Mouse (Mus musculus) heart, postnatal 36 days (tissue): Measurements from ENCODE around the gene Ckm. TPM values are rescaled to one million over a fixed set of nuclear protein-coding genes. Genes with fewer than 3 reads are reported as not detected.
A peak's percentile ranks its signal among the peaks of the same experiment; 100 is the strongest.

Experiments
- DNase-seq, 2 experiments: peaks; one replicate each; pipeline ENCODE4 v3.0.0; 2021 to 2022
- intact Hi-C: fragments of 180-260 bp; cut with DNase I; formaldehyde crosslinking; loops from one replicate; pipeline ENCODE4 v1.15.1; 2025
- total RNA-seq, 2 experiments: library from RNA; stranded (reverse); gene quantifications; 2 replicates each; pipeline ENCODE4 v1.2.3; 2021

The Ckm gene
- total RNA-seq, 2 experiments from 2014 or later = 3,967 to 4,539 TPM

DNA sequence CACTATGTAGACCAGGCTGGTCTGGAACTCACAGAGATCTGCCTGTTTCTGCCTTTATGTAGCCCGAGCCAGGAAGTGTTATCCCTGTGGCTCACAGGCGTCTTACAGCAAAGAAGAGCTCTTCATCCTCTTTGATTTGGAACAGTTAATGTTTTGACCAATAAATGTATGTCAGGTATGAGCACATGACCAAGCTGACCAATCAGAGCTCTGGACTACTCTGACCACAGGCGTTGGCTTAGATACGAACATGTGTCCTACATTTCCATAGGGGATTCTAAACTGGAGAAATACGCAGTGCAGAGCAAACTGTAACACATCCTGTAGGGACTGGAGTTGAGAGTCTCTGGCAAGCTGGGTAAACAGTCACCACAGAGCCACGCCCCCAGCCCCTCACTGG is 22.3 kb downstream of the Ckm start:
- intact Hi-C loops = no loop called here
- DNase-seq = no peak

DNA sequence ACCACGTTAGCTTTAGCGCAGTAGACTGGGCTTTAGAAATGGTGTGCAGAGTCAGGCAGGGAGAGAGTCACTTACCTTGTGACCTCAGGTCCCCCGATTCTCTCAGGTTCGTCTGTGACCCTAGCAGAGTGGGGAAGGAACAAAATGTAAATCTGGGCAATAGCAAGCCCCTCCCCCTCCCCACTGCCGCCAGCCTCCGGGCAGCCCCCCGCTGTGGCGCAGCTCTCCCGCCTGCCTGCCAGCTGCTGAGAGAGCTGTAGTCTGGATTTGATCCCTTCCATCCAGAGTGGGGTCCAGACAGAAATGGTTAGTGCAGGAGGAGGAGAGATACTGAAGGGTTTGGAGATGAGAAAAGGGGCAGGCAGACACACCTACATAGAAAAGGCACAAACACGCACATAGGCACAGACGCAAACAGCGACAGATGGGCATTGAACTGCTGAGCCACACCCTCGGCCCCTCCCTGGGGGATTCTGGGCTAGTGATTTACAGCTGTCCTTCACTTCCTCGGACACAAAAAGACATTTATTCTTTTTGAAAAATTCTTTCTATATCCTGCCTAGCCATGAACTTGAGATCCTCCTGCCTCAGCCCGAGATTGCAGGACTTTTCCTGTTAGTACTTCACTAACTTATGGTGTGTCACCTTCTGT is 23.5 kb downstream of the Ckm start:
- no peak for DNase-seq
- intact Hi-C loops = no loop called here

DNA sequence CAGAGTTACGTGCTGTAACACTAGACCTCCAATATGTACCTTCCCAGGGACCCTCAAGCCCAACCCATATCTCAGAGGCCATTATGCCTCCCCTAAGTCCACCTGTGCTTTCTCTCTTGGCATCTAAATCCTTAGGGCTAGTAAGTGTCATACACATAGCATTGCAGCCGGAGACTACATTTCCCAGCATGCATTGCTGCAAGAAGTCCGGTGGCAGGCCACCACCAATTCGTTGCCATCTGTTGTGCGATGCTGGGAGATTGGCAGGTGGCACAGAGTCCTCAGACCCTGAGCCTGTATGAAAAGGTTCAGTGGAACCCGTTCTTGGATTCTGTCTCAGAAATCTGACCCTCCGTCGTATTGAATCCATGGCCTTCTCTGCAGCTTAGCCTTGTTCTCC is 25.1 kb downstream of the Ckm start:
- intact Hi-C loops = no loop called here

DNA sequence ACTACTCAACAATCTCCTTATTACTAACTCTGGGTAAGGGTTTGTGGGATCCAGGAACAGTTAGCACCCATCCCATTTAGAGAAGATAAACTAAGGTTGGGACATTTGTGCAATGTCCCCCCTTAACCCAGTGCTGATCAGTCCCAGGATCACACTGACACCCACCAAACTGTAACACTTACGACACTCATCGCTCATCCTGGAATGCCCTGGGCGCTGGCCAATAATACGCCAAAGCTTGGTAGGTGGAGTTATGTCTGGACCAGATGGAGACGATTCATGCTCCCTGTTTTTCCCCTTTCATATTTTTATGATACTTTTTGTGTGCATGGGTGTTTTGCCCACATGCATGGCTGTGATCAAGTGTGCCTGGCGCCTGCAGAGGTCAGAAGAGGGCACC is 25.8 kb downstream of the Ckm start:
- no peak for DNase-seq
- intact Hi-C loops = no loop called here

More for the DNA sequence above, 25.1 kb downstream of the Ckm start:
- no peak for DNase-seq

DNA sequence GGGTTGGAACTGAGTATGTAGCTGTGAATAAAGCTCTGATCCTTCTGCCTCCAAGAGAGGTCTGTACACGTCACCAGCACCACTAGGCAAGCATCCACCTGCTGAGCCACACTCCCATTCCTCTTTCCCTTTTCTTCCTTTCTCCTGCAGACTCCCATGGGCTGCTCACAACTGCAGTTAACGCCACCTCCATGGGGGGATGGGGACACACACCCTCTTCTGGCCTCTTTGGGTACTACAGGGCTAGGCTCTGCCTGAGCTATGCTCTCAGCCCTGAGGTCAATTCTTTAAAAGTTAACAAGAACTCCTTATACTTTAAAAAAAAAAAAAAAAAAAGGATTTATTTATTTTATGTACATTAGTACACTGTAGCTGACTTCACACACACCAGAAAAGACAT is 27.9 kb downstream of the Ckm start:
- intact Hi-C loops = no loop called here
- no peak for DNase-seq

DNA sequence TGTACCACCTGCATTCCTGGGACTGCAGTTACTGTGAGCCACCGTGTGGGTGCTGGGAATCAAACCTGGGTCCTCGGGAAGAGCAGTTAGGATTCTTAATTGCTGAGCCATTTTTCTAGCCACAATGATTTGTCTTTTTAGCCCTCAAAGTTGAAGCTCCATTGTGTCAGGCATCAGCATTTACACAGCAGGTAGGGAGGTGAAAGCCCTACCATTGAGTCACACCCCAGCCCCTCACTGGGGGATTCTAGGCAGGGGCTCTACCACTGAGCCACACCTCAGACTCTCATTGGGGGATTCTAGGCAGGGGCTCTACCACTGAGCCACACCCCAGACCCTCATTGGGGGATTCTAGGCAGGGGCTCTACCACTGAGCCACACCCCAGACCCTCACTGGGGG is 31.7 kb downstream of the Ckm start:
- intact Hi-C loops = no loop called here
- DNase-seq = no peak

DNA sequence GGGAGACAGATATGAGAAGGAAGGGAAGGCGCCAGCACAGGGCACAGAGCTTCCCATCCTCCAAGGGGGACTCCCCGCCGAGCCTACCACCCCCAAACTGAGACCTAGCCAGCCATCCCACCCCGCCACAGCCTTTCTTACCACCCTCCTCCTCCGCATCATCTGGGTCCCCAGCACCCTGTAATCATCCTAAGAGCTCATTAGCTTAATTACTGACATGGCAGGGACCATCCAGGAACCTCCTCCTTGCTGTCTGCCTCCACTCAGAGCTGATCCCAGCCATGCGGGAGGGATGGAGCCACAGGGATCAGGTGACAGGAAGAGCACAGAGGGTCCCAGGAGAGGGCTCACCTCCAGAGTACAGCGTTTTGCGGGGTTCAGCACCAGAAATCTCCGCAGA is 32.5 kb downstream of the Ckm start:
- DNase-seq = no peak
- intact Hi-C loops = no loop called here

DNA sequence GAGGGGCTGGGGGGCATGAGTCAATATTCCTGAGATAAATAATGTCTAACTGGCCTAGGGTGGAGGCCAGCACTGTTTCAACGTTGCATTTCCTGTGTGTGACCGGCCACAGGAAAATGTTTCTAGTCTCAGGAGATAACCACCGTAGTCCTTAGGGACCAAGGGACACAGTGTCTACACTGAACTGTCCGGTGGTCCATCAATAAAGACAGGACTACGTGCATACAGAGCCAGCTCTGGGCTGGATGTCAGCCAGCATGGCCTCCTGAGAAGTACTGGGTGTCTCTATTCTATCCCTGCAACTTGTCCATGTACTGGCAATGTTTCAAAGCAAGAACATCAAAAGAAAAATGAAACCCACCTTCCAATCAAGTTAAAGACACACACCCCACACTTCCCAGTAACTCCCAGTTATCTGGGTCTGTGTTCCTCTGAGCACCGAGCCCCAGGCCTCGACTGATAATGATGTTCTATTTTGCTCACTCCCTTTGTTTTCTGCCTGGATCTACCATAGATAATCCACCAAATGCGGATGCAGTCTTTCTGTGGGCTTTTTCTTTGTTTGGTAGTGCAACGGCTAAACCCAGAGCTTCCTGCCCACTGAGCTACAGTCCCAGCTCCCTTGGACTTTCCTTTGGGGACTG is 37.0 kb downstream of the Ckm start:
- no peak for DNase-seq
- intact Hi-C loops = no loop called here

DNA sequence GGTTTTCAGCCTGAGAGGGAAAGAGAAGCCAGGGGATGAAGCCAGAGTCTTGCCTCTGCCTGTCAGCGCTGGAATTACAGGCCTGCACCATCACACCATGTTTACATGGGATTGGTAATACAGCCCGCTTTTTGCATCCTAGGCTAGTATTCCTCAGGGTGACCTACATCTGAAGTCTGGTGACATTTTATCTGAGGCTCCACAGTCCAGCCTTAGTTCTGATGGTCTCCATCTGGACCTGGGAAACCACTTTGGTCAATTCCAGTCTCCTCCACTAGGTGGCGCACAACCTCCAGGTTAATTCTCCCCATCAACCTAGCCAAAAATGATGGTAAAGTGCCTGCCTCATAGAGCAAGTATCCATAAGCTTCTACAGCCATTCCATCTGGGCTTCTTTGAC is 38.8 kb downstream of the Ckm start:
- intact Hi-C loops = no loop called here
- peak; percentile 87 to 93 for DNase-seq

DNA sequence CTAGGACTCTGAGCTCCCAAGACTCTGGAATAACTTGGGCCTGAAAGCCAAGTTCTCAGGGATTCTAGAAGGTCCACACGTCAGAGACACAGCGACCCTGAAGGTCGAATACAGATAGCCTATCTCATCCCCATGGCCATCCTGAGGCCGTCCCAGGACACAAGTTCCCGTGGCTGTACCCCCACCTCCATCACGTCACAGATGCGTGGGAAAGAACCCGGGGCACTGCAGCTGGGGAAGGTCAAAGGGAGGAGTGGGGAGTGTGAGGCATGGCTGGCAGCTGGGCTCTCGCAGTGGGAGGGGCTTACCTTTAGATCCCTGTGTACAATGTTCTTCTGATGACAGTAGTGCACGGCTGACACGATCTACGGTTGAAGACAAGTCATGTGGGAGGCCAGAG is 40.2 kb downstream of the Ckm start:
- no peak for DNase-seq
- intact Hi-C loops = no loop called here

DNA sequence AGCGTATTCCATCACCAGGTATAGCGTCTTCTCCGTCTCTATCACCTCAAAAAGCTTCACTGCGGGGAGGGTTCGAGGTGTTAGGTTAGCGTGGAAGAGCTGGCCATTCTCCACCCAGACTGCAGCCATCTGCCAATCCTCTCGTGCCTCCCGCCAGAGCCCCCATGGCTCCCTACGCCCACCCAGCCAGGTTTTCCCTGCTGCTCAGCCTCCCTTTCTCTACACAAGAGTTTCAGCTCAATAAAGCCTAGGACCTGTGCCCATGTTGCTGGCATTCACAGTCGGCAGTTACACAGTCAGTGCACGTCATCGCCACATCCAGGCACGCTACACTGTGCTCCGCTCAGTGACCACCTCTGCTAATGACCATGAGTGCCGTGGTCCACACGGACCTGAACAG is 43.1 kb downstream of the Ckm start:
- intact Hi-C loops = no loop called here
- DNase-seq = no peak

DNA sequence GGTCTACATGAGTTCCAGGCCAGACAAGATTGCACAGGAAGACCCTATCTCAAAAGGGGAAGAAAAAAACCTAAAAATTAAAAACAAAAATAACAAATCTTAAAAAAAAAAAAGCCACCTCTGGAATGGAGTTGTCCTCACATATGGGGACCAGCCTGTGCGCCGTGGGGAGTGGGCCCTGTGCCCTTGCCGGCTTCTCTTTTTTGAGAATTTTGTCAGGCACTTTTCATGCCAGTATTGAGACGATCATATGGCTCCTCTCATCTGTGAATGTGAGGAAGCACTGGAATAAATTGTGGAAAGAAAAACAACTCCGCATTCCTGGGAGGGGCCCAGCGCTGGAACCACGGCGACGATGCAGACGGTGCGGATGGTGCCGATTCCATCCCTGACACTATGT is 44.6 kb downstream of the Ckm start:
- intact Hi-C loops = no loop called here

DNA sequence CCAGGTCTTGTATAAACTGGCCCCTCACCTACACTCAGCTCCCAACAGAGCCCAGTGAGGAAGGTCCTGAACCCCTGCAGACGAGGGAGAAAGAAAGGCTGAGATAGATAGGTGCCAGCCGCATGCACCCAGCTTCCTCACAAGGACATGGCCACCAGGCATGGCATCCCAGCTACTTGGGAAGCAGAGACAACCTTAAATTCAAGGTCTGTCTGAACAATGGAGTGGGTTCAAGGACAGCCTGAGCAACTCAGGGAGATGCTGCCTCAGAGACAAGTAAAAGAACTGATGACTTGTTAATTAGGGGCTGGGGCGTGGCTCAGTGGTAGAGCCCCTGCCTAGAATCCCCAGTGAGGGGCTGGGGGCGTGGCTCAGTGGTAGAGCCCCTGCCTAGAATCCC is 50.6 kb downstream of the Ckm start:
- DNase-seq = no peak
- intact Hi-C loops = loop anchor here (5.0 kb wide), 1 partner anchor 107 kb away; the partner anchor contains the start of gene Ppp1r37

More for the DNA sequence above, 44.6 kb downstream of the Ckm start:
- DNase-seq = no peak

DNA sequence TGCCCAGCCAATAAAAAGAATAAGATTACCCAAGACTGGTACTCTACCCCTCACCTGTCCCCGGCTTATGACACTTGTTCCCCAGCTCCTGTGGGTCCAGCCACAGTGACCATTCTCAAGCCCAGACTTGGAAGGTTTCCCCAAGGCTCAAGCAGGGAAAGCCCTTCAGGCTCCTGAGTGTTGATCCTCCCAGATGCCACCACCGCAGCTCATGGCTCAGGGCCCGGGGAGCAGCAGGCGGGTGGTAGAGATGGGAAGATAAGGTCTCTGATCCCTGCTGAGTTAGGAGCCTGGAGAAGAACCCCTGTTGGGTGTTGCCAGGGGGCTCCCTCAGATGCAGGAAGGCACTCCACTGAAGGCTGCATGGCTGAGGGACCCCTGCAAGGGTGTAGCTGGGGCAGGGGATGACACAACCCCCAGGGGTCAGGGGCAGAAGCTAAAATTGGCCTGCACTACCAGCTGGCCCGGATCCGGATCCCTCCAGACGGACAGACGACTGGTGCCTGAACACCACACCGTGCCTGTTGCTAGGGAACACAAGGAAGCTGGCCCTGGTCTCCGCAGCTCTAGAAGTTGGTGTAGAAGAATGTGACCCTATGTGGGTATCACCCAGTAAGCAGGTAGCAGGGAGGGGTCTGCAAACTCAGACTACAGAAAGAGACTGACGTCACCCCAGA is 51.4 kb downstream of the Ckm start:
- intact Hi-C loops = loop anchor here (5.0 kb wide), 1 partner anchor 106 kb away; the partner anchor contains the start of gene Ppp1r37
- DNase-seq = no peak

DNA sequence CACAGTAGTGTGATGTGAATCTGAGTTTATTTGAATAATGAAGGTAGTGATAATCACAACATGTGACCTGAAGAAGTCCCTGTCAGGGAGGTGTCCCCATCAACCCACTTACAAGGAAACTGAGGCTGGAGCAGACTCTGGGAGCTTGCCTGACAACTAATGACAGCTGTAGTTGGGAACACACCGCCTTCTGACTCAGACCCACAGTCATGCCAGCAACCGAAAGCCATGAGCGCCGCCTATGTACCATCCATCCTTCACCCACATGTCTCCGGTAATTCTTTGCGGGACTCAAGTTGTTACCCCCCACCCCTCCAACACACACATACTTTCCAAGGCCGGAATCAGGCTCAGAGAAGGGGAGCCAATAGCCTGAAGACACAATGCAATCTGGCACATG is 52.1 kb downstream of the Ckm start:
- intact Hi-C loops = loop anchor here (5.0 kb wide), 1 partner anchor 106 kb away; the partner anchor contains the start of gene Ppp1r37
- no peak for DNase-seq

DNA sequence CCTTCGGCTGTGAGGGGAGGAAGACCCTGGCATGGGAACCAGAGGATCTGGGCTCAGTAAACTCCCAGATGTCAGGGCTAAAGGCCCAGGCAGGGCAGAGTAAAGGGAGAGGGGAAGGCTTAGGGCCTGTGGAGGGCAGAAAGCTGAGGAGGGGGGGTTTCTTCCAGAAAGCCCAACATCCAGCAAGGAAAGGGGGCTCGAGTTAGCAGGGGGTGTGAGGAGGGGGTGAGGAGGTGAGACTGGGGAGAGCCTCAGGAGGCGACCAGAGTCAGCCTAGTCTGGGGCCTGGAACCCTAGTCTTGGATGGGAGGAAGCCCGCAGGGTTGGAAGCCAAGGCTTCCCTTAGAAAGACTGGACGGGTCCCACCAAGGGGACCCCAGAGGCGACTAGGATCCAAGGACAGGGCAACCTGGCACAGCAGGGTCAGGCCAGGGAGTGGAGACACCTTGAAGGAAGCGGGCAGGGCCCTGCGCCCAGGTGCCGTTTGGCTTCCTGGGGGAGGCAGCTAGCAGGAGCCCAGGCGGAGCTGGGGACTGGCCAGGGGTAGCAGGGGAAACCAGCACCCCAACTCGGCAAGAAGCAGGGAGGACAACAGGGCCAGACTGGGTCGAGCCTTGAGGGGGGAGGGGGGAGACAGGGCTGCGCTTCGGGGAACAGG is 53.0 kb downstream of the Ckm start:
- DNase-seq = no peak
- intact Hi-C loops = loop anchor here (5.0 kb wide), 1 partner anchor 105 kb away; the partner anchor contains the start of gene Ppp1r37

DNA sequence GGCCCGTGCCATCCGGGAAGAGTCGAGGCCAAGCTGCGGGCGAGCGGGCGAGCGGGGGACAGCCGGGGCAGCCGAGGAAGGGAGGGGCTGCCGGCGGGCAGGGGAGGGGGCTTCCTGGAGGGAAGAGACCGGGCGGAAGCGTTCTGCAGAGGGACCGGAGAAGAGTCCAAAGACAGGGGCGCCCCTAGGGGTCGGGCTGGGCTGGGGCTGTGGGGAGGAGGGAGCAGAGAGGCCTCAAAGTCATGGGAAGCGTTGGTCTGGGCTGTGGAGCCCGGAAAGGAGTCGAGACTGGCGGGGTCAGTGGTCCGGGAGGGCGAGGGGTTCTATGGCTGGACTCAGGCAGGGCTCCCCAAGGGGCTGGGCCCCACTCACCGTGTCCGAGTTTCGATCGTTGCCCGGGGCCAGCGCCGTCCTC is 53.5 kb downstream of the Ckm start:
- peak; percentile 44 to 54 for DNase-seq
- intact Hi-C loops = loop anchor here (5.0 kb wide), 1 partner anchor 104 kb away; the partner anchor contains the start of gene Ppp1r37

DNA sequence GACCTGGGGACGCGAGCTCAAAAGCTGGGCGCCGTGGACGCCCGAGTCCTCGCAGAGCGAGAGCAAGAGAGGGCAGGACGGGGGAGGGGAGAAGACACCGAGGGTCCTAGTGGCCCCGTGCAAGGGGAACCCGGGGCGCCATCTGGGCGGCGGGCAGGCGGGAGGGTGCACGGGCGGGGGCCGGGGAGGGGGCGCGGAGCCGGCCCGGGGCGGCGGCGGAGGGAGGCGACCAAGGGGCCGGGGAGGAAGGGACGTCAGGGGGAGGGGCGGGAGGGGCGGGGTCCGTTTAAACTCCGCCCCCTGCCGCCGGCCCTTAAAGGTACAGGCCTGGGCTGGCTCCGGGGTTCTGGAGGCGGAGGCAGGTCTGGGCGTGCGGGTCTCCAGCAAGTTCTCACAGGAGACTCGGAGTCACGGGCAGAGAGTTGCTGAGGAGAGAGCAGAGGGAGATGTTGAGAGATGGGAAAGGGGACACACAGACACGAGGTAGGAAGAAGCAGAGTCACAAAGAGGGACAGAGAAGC is 54.1 kb downstream of the Ckm start, which contains the start of gene Mark4:
Gene Mark4 (minus strand): TSS at position 231 of the 521 bp plus-strand sequence.
- DNase-seq = peak; percentile 77 to 81
- intact Hi-C loops = loop anchor here (1.0 to 5.0 kb wide), 2 partner anchors 49 to 104 kb away; partner anchors contain the start of gene Ppp1r37

DNA sequence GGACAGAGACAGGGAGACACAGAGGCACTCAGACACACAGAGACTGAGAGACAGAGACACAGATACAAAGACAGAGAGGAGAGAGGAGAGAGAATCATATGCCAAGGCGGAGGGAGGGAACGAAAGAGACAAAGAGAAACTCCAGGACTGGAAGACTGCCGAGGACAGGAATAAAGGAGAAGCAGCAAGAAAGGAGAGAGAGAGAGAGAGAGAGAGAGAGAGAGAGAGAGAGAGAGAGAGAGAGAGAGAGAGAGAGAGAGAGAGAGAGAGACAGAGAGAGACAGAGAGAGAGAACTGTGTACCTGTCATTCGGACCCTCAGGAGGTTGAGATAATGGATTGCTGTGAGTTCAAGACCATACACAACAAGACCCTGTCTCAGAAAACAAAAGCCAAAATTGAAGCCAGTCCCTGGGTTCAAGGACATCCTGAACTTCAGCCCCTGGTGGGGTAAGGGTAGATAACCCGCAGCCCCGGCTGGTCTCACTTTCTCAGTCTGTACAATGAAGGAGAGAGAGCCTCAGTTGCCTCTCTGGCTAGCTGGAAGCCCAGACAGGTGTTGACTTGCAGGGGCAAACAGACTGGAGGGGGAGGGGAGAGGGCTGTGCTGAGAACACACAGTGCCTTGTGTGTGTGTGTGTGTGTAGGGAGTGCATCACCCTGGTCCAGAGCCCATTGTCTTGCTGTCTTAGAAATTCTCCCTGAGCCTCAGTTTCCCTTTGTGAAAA is 54.7 kb downstream of the Ckm start:
- intact Hi-C loops = loop anchor here (1.0 to 5.0 kb wide), 2 partner anchors 48 to 103 kb away; partner anchors contain the start of gene Ppp1r37
- DNase-seq = no peak

DNA sequence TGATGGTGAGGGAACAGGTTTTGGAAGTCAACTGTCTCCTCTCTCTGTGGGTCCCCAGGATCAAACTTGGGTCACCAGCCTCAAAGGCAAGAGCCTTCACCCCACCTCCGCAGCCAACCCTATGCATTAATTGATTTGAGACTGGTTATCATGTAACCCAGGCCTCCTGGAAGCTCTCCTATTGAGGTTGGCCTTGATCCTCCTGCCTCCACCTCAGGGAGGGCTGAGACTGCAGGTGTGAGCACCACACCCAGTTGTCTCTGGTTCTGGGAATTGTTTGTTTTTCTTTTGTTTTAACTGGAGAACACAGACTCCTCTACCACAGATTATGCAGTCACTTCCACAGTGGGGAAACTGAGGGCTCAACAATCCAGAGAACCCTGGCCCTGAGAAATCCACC is 55.9 kb downstream of the Ckm start:
- DNase-seq = no peak
- intact Hi-C loops = no loop called here
